Mouse (Mus musculus): Measurements from ENCODE around the gene Mzf1.

GRCm38 (mm10) chr7:12993148-12993547, 61.4 kb downstream of the Mzf1 start:
- no peak for TF ChIP-seq CTCF (IDR thresholded peaks at IDR 0.05; ENCODE audit: extremely low read depth, insufficient read depth, low read length)
- TF ChIP-seq POLR2A (IDR thresholded peaks at IDR 0.05; ENCODE audit: extremely low read depth, insufficient read depth, low read length) = no peak
